Mouse (Mus musculus): ENCODE data around the gene Ins2.

GRCm38 (mm10) chr7:142671067-142671466 is 72.1 kb downstream of the Ins2 start:
- TF ChIP-seq CTCF (IDR thresholded peaks at IDR 0.05; ENCODE audit: control insufficient read depth, insufficient read depth, insufficient read length): no peak
- TF ChIP-seq MAX (IDR thresholded peaks at IDR 0.05): no peak
- TF ChIP-seq USF1 (IDR thresholded peaks at IDR 0.05; ENCODE audit: low read depth): no peak
- no peak for TF ChIP-seq CEBPB (IDR thresholded peaks at IDR 0.05; ENCODE audit: low read depth)
- TF ChIP-seq MYOD1 (IDR thresholded peaks at IDR 0.05; ENCODE audit: control insufficient read depth, insufficient read length, low read depth): no peak
- no peak for TF ChIP-seq MYOG (IDR thresholded peaks at IDR 0.05; ENCODE audit: control insufficient read depth, extremely low read depth, insufficient read length)
- TF ChIP-seq FOSL1 (IDR thresholded peaks at IDR 0.05; ENCODE audit: insufficient read depth, low read length, poor library complexity, severe bottlenecking): no peak

Measured in C2C12 (cell line).